Mouse (Mus musculus) ES-E14 (cell line): ENCODE measurements around the gene Gripap1.

Source experiments
- CHD2 ChIP-seq: IDR thresholded peaks from 2 replicates; pipeline ENCODE4 v1.6.1; 2014; ENCODE audit warnings: mild to moderate bottlenecking, low read depth, low read length, inconsistent platforms
- HCFC1 ChIP-seq: IDR thresholded peaks from 2 replicates; pipeline ENCODE4 v1.6.1; 2012; ENCODE audit warnings: low read length, inconsistent platforms, borderline replicate concordance; ENCODE audit not compliant: insufficient read depth

DNA sequence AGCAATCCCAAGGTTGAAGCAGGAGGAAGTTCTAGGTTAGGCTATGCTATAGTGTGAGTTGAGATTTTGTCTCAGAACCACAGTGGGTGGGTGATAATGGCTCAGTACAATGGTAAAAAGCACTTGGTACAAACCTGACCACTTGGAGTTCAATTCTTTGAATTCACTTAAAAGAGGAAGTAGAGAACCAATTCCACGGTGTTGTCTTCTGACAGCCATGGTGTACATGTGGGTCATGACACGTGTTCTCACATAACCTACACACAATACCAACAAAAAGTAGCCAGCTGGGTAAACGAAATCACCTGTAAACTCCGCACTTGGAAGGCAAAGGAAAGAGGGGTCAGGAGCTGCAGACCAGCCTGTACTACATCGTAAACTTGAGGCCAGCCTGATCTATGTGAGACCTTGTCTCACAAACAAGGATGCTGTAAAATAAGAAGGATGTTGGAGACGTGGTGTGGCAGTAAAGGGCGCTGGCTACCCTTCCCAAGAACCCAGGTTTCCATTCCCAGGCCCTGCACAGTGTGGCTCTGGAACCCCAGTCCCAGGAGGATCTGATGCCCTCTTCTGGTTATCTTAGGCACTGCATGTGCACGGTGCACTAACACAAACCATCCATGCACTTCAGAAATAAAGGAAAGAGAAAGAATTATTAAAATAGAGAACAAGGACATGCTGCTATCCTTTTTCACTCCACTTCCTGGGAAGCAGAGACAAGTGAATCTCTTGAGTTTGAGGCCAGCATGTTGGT is 13.1 kb upstream of the Gripap1 start:
- TF ChIP-seq CHD2, result no peak
- TF ChIP-seq HCFC1, result no peak
